Mouse (Mus musculus) midbrain, embryonic 15.5 days (tissue): ENCODE measurements around the gene Gm11116. TPM values are rescaled to one million over a fixed set of nuclear protein-coding genes. Genes with fewer than 3 reads are reported as not detected.
"Not testable (repeated sequence)": the region's sequence is repeated elsewhere in the genome, so short reads cannot be mapped to it uniquely, and the experiment has no call there.

ENCODE experiments used
- ATAC-seq: fragments of 200-750 bp; cut with Nextera tagmentation; replicated peaks from 2 replicates; pipeline ENCODE4 v1.8.0; 2017; ENCODE audit warnings: moderate TSS enrichment
- H3K27ac ChIP-seq: fragments of 300-500 bp; sonication (generic); 2 replicates; pipeline ENCODE4 v1.5.1; 2015; ENCODE audit warnings: mild to moderate bottlenecking, inconsistent platforms
- H3K27me3 ChIP-seq: fragments of 300-500 bp; sonication (generic); replicated peaks from 2 replicates; pipeline ENCODE4 v1.6.1; 2015; ENCODE audit warnings: inconsistent platforms
- H3K36me3 ChIP-seq: fragments of 300-500 bp; sonication (generic); replicated peaks from 2 replicates; pipeline ENCODE4 v1.6.1; 2015; ENCODE audit warnings: inconsistent platforms
- H3K4me1 ChIP-seq: fragments of 300-500 bp; sonication (generic); 2 replicates; pipeline ENCODE4 v1.6.1; 2015; ENCODE audit warnings: inconsistent platforms
- H3K4me2 ChIP-seq: fragments of 300-500 bp; sonication (generic); 2 replicates; pipeline ENCODE4 v1.6.1; 2015; ENCODE audit warnings: inconsistent platforms, mild to moderate bottlenecking, moderate library complexity
- H3K4me3 ChIP-seq: fragments of 300-500 bp; sonication (generic); 2 replicates; pipeline ENCODE4 v1.5.1; 2015; ENCODE audit warnings: mild to moderate bottlenecking, inconsistent platforms
- H3K9ac ChIP-seq: fragments of 300-500 bp; sonication (generic); 2 replicates; pipeline ENCODE4 v1.6.1; 2015; ENCODE audit warnings: mild to moderate bottlenecking, inconsistent platforms
- H3K9me3 ChIP-seq: fragments of 300-500 bp; sonication (generic); 2 replicates; pipeline ENCODE4 v1.6.1; 2016; ENCODE audit warnings: inconsistent platforms
- WGBS: fragments of 180-500 bp; shearing (Covaris S2); methylation state at CpG from one replicate; pipeline ENCODE4 v1.1.7; 2015; ENCODE audit warnings: mixed read lengths; 5-methylcytosine and 5-hydroxymethylcytosine counted together
- polyA plus RNA-seq: library from polyadenylated mRNA; unstranded; fragments of >200 nt; fragmentation: Nextera tagmentation; extraction: Ambion mirVana; gene quantifications from 2 replicates; pipeline ENCODE4 v1.2.1, GENCODE M21; 2015

Gene Gm11116
- polyA plus RNA-seq, result not detected in 2 replicates

DNA sequence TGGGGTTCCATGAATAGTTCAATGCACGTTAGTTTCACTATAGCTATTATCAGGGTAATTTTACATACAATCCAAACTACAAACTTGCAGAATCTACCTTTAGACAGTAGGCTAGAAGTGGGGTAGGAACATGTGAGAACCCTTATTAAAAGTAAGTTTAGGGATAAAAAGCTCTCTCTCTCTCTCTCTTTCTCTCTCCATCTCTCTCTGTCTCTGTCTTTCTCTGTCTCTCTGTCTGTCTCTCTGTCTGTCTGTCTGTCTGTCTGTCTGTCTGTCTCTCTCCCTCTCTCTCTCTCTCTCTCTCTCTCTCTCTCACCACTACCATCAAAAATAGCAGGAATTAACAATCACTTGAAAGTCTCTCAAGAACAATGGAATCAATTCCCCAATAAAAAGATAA, at the start of gene Gm11116:
TSS of gene Gm11116 (minus strand) at position 101 of the 400 bp plus-strand sequence.
- no peaks in the 10 kb centered on the region for H3K4me1 ChIP-seq
- no peak within 1 kb of the TSS for H3K27ac ChIP-seq
- H3K9me3 ChIP-seq, result no peaks in the 10 kb centered on the region
- no peak within 1 kb of the TSS for H3K9ac ChIP-seq
- no peak within 1 kb of the TSS for H3K4me2 ChIP-seq
- no peaks in the 10 kb centered on the region for H3K36me3 ChIP-seq
- no peak within 1 kb of the TSS for H3K4me3 ChIP-seq
- no peaks in the 10 kb centered on the region for H3K27me3 ChIP-seq
- WGBS, result 76% methylated on average over 1 of the region's 1 CpGs
- ATAC-seq, result no peak

DNA sequence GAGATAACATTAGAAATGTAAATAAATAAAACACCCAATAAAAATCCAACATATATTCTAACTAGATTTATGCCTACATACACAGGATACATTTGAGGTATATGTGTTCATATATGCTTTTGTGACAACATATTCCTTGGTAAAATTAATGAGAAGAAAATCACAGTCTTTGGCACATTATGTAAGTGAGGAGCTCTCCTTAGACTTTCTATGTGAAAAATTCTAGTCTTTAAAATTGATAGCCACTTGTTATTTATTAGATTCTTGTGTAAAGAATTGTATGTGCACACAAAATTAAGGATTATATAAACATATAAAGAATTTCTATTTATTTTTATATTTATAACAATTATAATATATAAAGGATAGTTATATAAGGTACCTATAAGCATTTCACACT, 42.7 kb upstream of the Gm11116 start, which contains the start of gene Gm11115:
TSS of gene Gm11115 (minus strand) at position 101 of the 400 bp plus-strand sequence.
- H3K9me3 ChIP-seq, result no peaks in the 10 kb centered on the region
- H3K4me3 ChIP-seq, result no peak within 1 kb of the TSS
- H3K36me3 ChIP-seq, result no peaks in the 10 kb centered on the region
- no peak within 1 kb of the TSS for H3K9ac ChIP-seq
- H3K27ac ChIP-seq, result no peak within 1 kb of the TSS
- ATAC-seq, result no peak
- no peaks in the 10 kb centered on the region for H3K4me1 ChIP-seq
- H3K4me2 ChIP-seq, result no peak within 1 kb of the TSS
- H3K27me3 ChIP-seq, result no peaks in the 10 kb centered on the region

GRCm38 (mm10) chr5:88086256-88086655, 25.1 kb downstream of the Gm11116 start, which contains the start of gene Smr2:
Gene Smr2 (plus strand): TSS chr5:88086556.
- not testable (repeated sequence) for H3K9me3 ChIP-seq, H3K27me3 ChIP-seq, H3K4me3 ChIP-seq, H3K9ac ChIP-seq, H3K4me2 ChIP-seq, H3K27ac ChIP-seq, ATAC-seq, H3K36me3 ChIP-seq, H3K4me1 ChIP-seq

Other genes with a start within 250 kb of the Gm11116 start
- gene Odam, start 226.5 kb downstream of the Gm11116 start, polyA plus RNA-seq, result not detected in 2 replicates
- not detected in 2 replicates for gene Csn3, start 186.0 kb downstream of the Gm11116 start, polyA plus RNA-seq
- not detected in 2 replicates for gene 2310003L06Rik, start 142.1 kb downstream of the Gm11116 start, polyA plus RNA-seq
- gene Gm28434, start 142.0 kb downstream of the Gm11116 start, polyA plus RNA-seq, result not detected in 2 replicates
- not detected in 2 replicates for gene Cabs1, start 132.1 kb downstream of the Gm11116 start, polyA plus RNA-seq
- gene Smr3a, start 109.0 kb downstream of the Gm11116 start, polyA plus RNA-seq, result not detected in 2 replicates
- gene Smr2, start 25.0 kb downstream of the Gm11116 start, polyA plus RNA-seq, result not detected in 2 replicates
- gene Gm11115, start 42.6 kb upstream of the Gm11116 start, polyA plus RNA-seq, result not detected in 2 replicates
- not detected in 2 replicates for gene Gm7714, start 157.4 kb upstream of the Gm11116 start, polyA plus RNA-seq
- gene Prol1, start 205.8 kb upstream of the Gm11116 start, polyA plus RNA-seq, result not detected in 2 replicates